Mouse (Mus musculus): ENCODE measurements at regions not wholly inside any gene's neighbourhood (a gene's known extent, or its start where the extent isn't known, plus 50 kb on each side); places are given as distances from the start of the nearest gene placed in this dataset.

GRCm38 (mm10) chr3:90977876-90978275 lies 112.7 kb downstream of the 9130204L05Rik start:
- DNase-seq (ENCODE audit: low read depth, low spot score) = peak; percentile 71

Measured in R1 (cell line).